Mouse (Mus musculus) heart, embryonic 11.5 days (tissue): ENCODE results near the gene Catsper1. TPM values are rescaled to one million over a fixed set of nuclear protein-coding genes. Genes with fewer than 3 reads are reported as not detected.
A peak's percentile ranks its signal among the peaks of the same experiment; 100 is the strongest.

Experiments used
- ATAC-seq: fragments of 200-750 bp; cut with Nextera tagmentation; replicated peaks from 2 replicates; pipeline ENCODE4 v1.8.0; 2017; ENCODE audit warnings: moderate library complexity; ENCODE audit not compliant: insufficient number of reproducible peaks, low FRiP score, low TSS enrichment
- H3K27ac ChIP-seq: fragments of 300-500 bp; sonication (generic); 2 replicates; pipeline ENCODE4 v1.5.1; 2014; ENCODE audit warnings: mild to moderate bottlenecking, low read depth, low read length
- H3K27me3 ChIP-seq: fragments of 300-500 bp; sonication (generic); 2 replicates; pipeline ENCODE4 v1.6.1; 2014; ENCODE audit warnings: mild to moderate bottlenecking, low read length, mixed read lengths; ENCODE audit not compliant: control insufficient read depth, insufficient read depth
- H3K36me3 ChIP-seq: fragments of 300-500 bp; sonication (generic); 2 replicates; pipeline ENCODE4 v1.6.1; 2014; ENCODE audit warnings: mild to moderate bottlenecking, low read length, moderate library complexity, mixed read lengths; ENCODE audit not compliant: control insufficient read depth, insufficient read depth
- H3K4me1 ChIP-seq: fragments of 300-500 bp; sonication (generic); 2 replicates; pipeline ENCODE4 v1.6.1; 2014; ENCODE audit warnings: low read length; ENCODE audit not compliant: control insufficient read depth, insufficient read depth
- H3K4me2 ChIP-seq: fragments of 300-500 bp; sonication (generic); 2 replicates; pipeline ENCODE4 v1.6.1; 2014; ENCODE audit warnings: mild to moderate bottlenecking, moderate library complexity
- H3K4me3 ChIP-seq: fragments of 300-500 bp; sonication (generic); 2 replicates; pipeline ENCODE4 v1.5.1; 2014; ENCODE audit warnings: low read depth, low read length
- H3K9ac ChIP-seq: fragments of 300-500 bp; sonication (generic); 2 replicates; pipeline ENCODE4 v1.6.1; 2014; ENCODE audit warnings: mild to moderate bottlenecking, low read depth, low read length, moderate library complexity
- H3K9me3 ChIP-seq: fragments of 300-500 bp; sonication (generic); replicated peaks from 2 replicates; pipeline ENCODE4 v1.6.1; 2016; ENCODE audit warnings: low read length; ENCODE audit not compliant: control insufficient read depth
- WGBS: fragments of 180-500 bp; shearing (Covaris S2); extraction: QIAGEN DNeasy Blood & Tissue Kit; methylation state at CpG from one replicate; pipeline ENCODE4 v1.1.7; 2014; ENCODE audit not compliant: insufficient replicate concordance; 5-methylcytosine and 5-hydroxymethylcytosine counted together
- polyA plus RNA-seq: library from polyadenylated mRNA; unstranded; fragments of >200 nt; fragmentation: Nextera tagmentation; extraction: Ambion mirVana; gene quantifications from 2 replicates; pipeline ENCODE4 v1.2.1, GENCODE M21; 2014

The Catsper1 gene
- polyA plus RNA-seq, 1 experiment from 2014 or later = not detected

- H3K27me3 ChIP-seq = peaks cover 16% of the 10 kb centered on the region
- WGBS = 25% methylated on average over 98 of the region's 98 CpGs
- H3K4me1 ChIP-seq = 0 out of 2 replicates have a peak, but pooled peaks cover 3% of the 10 kb centered on the region
- no peaks in the 10 kb centered on the region; the same call in 1 of the 2 replicates for H3K36me3 ChIP-seq
- H3K4me3 ChIP-seq = peak overlapping the region; percentile 37
- no peaks in the 10 kb centered on the region for H3K9me3 ChIP-seq
- H3K9ac ChIP-seq = peak overlapping the region; percentile 24; the same call in 1 of the 2 replicates
- peak overlapping the region; percentile 63 for H3K4me2 ChIP-seq
- no peak overlapping the region for H3K27ac ChIP-seq
- 0 out of 2 replicates have a peak, but pooled peaks have one; percentile 35 for ATAC-seq
Measured at GRCm38 (mm10) chr19:5306968-5307734, 28.4 kb upstream of the Catsper1 start.

GRCm38 (mm10) chr19:5309025-5309424 is 26.5 kb upstream of the Catsper1 start:
- WGBS = 77% methylated on average over 7 of the region's 7 CpGs
- ATAC-seq = 0 out of 2 replicates have a peak, but pooled peaks have one; percentile 57

GRCm38 (mm10) chr19:5313189-5313588 is 22.4 kb upstream of the Catsper1 start:
- Histone ChIP-seq H3K4me2 (no peak overlapping the region), H3K27ac (no peak overlapping the region), H3K36me3 (no peaks in the 10 kb centered on the region), H3K27me3 (peaks cover under 1% of the 10 kb centered on the region; the same call in 1 of the 2 replicates), H3K9me3 (0 out of 2 replicates have a peak, but pooled peaks cover 3% of the 10 kb centered on the region), H3K4me3 (no peak overlapping the region), H3K4me1 (no peaks in the 10 kb centered on the region), H3K9ac (no peak overlapping the region)
- no peak for ATAC-seq
- 86% methylated on average over 8 of the region's 8 CpGs for WGBS

More at GRCm38 (mm10) chr19:5309025-5309424, 26.5 kb upstream of the Catsper1 start:
- no peak overlapping the region for H3K27ac ChIP-seq
- no peak overlapping the region for H3K4me2 ChIP-seq
- H3K27me3 ChIP-seq = peaks cover 16% of the 10 kb centered on the region
- H3K36me3 ChIP-seq = no peaks in the 10 kb centered on the region; the same call in 1 of the 2 replicates
- H3K4me1 ChIP-seq = 0 out of 2 replicates have a peak, but pooled peaks cover 3% of the 10 kb centered on the region
- no peak overlapping the region for H3K4me3 ChIP-seq
- H3K9ac ChIP-seq = no peak overlapping the region
- H3K9me3 ChIP-seq = no peaks in the 10 kb centered on the region

GRCm38 (mm10) chr19:5323801-5324200 is 11.7 kb upstream of the Catsper1 start:
- Histone ChIP-seq H3K27ac (no peak overlapping the region), H3K4me2 (no peak overlapping the region), H3K36me3 (no peaks in the 10 kb centered on the region), H3K4me3 (no peak overlapping the region), H3K27me3 (no peaks in the 10 kb centered on the region), H3K9ac (no peak overlapping the region), H3K9me3 (no peaks in the 10 kb centered on the region), H3K4me1 (no peaks in the 10 kb centered on the region)
- no peak for ATAC-seq
- 46% methylated on average over 17 of the region's 17 CpGs for WGBS

GRCm38 (mm10) chr19:5327970-5328369 is 7.6 kb upstream of the Catsper1 start:
- ATAC-seq = no peak
- 75% methylated on average over 19 of the region's 19 CpGs for WGBS
- H3K4me3 ChIP-seq = no peak overlapping the region

GRCm38 (mm10) chr19:5334741-5335140 is 800 bp upstream of the Catsper1 start:
- Histone ChIP-seq H3K4me1 (no peaks in the 10 kb centered on the region), H3K9ac (no peak overlapping the region), H3K36me3 (no peaks in the 10 kb centered on the region), H3K4me2 (no peak overlapping the region), H3K4me3 (no peak overlapping the region), H3K9me3 (no peaks in the 10 kb centered on the region), H3K27ac (no peak overlapping the region), H3K27me3 (no peaks in the 10 kb centered on the region)
- WGBS = 48% methylated on average over 5 of the region's 5 CpGs
- ATAC-seq = no peak

More at GRCm38 (mm10) chr19:5327970-5328369, 7.6 kb upstream of the Catsper1 start:
- Histone ChIP-seq H3K27ac (no peak overlapping the region), H3K4me2 (no peak overlapping the region), H3K4me1 (no peaks in the 10 kb centered on the region), H3K9ac (no peak overlapping the region), H3K9me3 (no peaks in the 10 kb centered on the region), H3K27me3 (no peaks in the 10 kb centered on the region), H3K36me3 (no peaks in the 10 kb centered on the region)

GRCm38 (mm10) chr19:5337975-5338374 is 2.4 kb downstream of the Catsper1 start:
- Histone ChIP-seq H3K36me3 (no peaks in the 10 kb centered on the region), H3K9ac (no peak overlapping the region), H3K4me2 (no peak overlapping the region), H3K4me3 (no peak overlapping the region), H3K9me3 (no peaks in the 10 kb centered on the region), H3K27ac (no peak overlapping the region), H3K4me1 (no peaks in the 10 kb centered on the region), H3K27me3 (no peaks in the 10 kb centered on the region)
- 16% methylated on average over 5 of the region's 5 CpGs for WGBS
- no peak for ATAC-seq

GRCm38 (mm10) chr19:5341360-5341759 is 5.8 kb downstream of the Catsper1 start:
- no peak overlapping the region for H3K9ac ChIP-seq
- 87% methylated on average over 7 of the region's 7 CpGs for WGBS
- no peak overlapping the region for H3K4me2 ChIP-seq
- no peak for ATAC-seq
- no peak overlapping the region for H3K4me3 ChIP-seq
- no peaks in the 10 kb centered on the region for H3K4me1 ChIP-seq
- H3K27me3 ChIP-seq = no peaks in the 10 kb centered on the region
- no peak overlapping the region for H3K27ac ChIP-seq
- no peaks in the 10 kb centered on the region for H3K9me3 ChIP-seq
- no peaks in the 10 kb centered on the region for H3K36me3 ChIP-seq
